Mouse (Mus musculus): ENCODE results near the gene Kif2c.
A peak's percentile ranks its signal among the peaks of the same experiment; 100 is the strongest.
"Not testable (repeated sequence)": the region's sequence is repeated elsewhere in the genome, so short reads cannot be mapped to it uniquely, and the experiment has no call there.

Kif2c gene

GRCm38 (mm10) chr4:117188969-117189368 is 6.5 kb upstream of the Kif2c start:
- DNase-seq = no peak

DNA sequence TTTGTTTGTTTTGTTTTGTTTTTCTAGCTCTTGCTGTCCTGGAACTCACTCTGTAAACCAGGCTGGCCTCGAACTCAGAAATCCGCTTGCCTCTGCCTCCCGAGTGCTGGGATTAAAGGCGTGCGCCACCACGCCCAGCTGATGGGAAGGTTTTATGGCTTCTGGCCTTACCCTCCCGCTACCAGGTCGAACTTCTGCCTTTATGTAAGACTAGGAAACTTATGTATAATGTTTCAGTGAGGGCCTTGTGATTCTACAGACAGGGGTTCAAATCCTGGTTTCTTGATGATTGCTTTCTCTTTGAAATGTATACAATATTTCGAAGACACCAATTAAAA is 289 bp upstream of the Kif2c start:
- not testable (repeated sequence) for DNase-seq

- no peak for DNase-seq
Observed at GRCm38 (mm10) chr4:117169936-117170335, 12.5 kb downstream of the Kif2c start.

DNA sequence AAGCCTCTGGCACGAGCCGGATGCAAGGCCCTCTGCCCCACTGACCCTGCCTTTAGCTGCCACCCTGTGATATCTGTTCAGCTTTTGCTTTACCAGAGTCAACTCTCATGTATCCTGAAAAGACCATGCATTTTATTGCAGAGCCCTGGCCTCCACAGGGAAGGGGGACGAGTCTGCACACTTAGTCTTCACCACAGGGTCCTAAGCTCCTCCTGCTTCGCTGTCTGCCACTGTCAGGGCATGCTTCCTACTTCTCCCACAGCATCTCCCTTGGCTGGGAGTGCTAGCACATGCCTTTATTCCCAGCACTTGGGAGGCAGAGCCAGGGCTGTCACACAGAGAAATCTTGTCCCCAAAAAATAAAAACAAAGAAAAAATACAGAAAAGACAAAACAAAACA is 21.3 kb downstream of the Kif2c start:
- DNase-seq = no peak

GRCm38 (mm10) chr4:117159666-117160065 is 22.8 kb downstream of the Kif2c start:
- DNase-seq = no peak

- no peak for DNase-seq
Observed at GRCm38 (mm10) chr4:117156372-117156771, 26.1 kb downstream of the Kif2c start.

- peak; percentile 88 for DNase-seq
Observed at GRCm38 (mm10) chr4:117155792-117156355, 26.6 kb downstream of the Kif2c start, which contains the start of gene Rps8. Gene Rps8 (minus strand): TSS chr4:117156243.

- peak in 1 of 2 experiments; percentile 23 for DNase-seq
Observed at GRCm38 (mm10) chr4:117155020-117155791, 27.2 kb downstream of the Kif2c start.

GRCm38 (mm10) chr4:117152714-117153113 is 29.7 kb downstream of the Kif2c start:
- DNase-seq = no peak

- DNase-seq = no peak
Observed at GRCm38 (mm10) chr4:117151416-117151815, 31.0 kb downstream of the Kif2c start.

DNA sequence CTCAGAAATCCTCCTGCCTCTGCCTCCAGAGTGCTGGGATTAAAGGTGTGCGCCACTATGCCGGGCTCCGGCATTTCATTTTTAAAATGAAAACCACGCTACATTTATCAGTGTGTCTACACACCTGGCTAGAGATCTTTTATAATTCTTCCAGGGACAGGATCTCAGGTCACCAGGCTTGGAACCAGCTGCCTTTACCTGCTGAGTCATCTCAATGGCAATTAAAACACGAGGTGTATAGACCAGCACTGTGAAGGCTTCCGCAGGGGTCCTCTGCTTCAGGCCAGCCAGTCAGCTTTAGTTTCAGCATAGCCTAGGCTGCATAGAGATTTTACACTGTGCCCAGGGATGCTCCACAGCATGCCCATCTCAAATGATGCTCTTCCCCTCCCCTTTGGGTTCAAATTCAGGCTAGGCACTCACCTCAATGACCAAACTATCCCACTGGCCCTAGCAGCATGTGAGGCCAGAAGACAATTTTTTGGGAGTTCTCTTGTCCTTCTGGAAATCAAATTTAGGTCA is 32.2 kb downstream of the Kif2c start:
- no peak for DNase-seq

DNA sequence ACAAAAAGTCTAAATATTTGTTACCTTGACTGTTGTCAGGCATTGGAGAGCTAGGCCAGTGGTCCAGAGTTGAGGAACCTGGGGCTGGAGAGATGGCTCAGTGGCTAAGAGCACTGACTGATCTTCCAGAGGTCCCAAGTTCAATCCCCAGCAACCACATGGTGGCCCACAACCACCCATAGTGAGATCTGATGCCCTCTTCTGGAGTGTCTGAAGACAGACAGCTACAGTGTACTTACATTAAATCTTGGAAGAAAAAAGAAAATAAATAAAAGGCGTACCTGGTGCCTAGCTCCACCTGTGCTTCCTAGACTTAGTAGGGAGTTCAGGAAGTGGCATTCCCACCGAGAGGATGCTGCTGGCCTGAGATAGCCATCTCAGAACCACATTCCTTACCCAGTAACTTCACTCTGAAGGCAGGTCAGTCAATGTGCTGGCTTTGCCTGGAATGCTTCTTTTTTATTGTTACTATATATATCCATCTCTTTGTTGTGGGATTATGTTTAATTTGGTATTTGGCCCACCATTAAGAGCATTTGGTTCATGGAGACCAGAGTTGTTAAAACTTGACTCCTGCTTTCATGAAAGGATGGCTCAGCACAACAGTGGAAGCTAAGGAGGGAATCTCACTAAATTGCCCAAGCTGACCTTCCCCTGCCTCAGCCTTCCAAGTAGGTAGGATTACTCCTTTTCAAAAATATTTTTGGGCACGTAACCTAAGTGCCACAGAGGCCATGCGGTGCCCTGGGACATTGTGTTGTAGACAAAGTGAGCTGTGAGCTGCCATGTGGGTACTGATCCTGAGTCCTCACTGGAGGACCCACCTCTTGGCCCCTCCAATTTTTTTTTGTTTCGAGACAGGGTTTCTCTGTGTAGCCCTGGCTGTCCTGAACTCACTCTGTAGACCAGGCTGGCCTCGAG is 32.9 kb downstream of the Kif2c start:
- DNase-seq = no peak

DNA sequence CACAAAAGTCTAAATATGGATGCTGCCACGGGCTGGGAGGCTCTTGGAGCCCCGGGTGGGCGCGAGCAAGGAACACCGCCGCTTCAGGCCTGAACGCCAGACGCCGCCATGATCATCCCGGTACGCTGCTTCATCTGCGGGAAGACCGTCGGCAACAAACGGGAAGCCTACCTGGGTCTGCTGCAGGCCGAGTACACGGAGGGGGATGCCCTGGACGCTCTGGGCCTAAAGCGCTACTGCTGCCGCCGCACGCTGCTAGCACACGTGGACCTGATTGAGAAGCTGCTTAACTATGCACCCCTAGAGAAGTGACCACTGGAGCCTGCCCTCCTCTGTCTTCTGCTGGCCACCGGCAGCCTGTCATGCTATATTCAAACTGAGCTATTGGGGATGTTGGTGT is 33.6 kb downstream of the Kif2c start:
- no peak for DNase-seq

- no peak for DNase-seq
Observed at GRCm38 (mm10) chr4:117148047-117148713, 34.3 kb downstream of the Kif2c start.

GRCm38 (mm10) chr4:117146176-117146575 is 36.3 kb downstream of the Kif2c start:
- peak; percentile 85 to 92 for DNase-seq

DNA sequence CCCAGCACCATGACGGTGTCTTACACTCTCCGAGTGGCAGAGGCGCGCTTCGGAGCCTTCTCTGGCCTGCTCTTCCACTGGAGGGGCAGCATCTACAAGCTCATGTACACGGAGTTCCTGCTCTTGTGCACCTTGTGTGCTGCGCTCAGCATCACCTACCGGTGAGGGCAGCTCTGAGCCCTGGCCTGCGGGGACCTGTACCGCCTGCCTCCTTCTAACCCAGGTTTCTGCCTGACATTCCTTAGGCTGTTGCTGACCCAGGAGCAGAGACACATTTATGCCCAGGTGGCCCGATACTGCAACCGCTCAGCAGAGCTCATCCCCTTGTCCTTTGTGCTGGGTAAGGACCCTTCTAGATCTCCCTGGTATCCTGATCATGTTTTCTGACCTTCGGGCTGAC is 37.2 kb downstream of the Kif2c start:
- DNase-seq = no peak

DNA sequence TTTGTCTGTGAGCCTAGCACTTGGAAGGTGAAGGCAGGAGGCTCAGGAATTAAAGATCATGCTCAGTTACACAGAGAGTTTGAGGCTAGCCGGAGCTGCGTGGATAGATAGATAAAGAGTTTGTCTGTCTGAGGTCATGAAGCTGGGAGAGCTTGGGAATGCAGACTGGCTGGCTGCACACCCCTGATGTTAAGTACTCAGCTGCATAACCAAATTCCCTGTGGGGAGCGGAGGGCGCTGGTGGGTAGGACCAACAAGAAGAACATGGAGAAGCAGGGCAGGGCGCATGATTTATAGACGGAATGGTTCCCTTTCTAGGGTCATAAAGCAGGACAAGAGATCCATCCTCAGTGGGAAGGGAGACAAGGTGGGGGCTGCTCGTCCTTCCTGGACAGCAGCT is 39.4 kb downstream of the Kif2c start:
- no peak for DNase-seq

- no peak for DNase-seq
Observed at GRCm38 (mm10) chr4:117140613-117141012, 41.8 kb downstream of the Kif2c start.

- DNase-seq = peak; percentile 49 to 60
Observed at GRCm38 (mm10) chr4:117139217-117139612, 43.2 kb downstream of the Kif2c start.

- no peak for DNase-seq
Observed at GRCm38 (mm10) chr4:117138295-117139216, 43.9 kb downstream of the Kif2c start.

DNA sequence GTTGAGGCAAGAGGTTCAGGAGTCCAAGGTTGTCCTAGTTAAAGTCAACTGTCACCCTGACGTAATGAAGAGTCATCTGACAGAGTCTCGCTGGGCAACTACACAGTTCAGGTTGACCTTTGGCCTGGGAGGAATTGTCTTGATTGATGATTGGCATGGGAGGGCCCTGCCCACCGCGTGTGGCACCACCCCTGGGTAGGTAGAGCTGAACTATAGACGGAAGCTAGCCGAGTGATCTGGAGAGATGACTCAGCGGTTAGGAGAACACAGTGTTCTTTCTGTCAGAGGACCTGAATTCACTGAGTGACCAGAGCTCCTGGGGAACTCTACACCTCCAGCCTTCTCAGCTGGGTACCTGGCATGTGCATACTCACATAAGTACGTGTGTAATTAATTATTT is 46.4 kb downstream of the Kif2c start:
- peak; percentile 82 to 90 for DNase-seq

GRCm38 (mm10) chr4:117134601-117134995 is 47.8 kb downstream of the Kif2c start:
- no peak for DNase-seq
